ENCODE assay signal across 8 mouse cellular contexts in genomic region chr4:130264698-130265349, GRCm38 (mm10). TPM values are rescaled to one million over a fixed set of nuclear protein-coding genes. Genes with fewer than 3 reads are reported as not detected.
DNase-seq lines count a peak whose midpoint lies in the region; ATAC-seq lines count a peak whose summit lies in the region.

No protein-coding gene starts in this region.

- no peaks in the 10 kb centered on the region for H3K27me3 ChIP-seq in forebrain, embryonic 11.5 days (ENCODE audit: control insufficient read depth, insufficient read depth, low read length)

- ATAC-seq in cerebellum, adult (ENCODE audit: insufficient number of reproducible peaks, low FRiP score, low TSS enrichment) = no peak
- ATAC-seq in forebrain, embryonic 11.5 days (replicated peaks; ENCODE audit: low FRiP score) = peak; percentile 53
- ATAC-seq in megakaryocyte progenitor cell, adult 5-6 weeks (replicated peaks; ENCODE audit: poor library complexity) = peak; percentile 85

- no peak overlapping the region for H3K9ac ChIP-seq in forebrain, embryonic 11.5 days (ENCODE audit: low read length)

- no peak overlapping the region for H3K4me3 ChIP-seq in forebrain, embryonic 11.5 days (ENCODE audit: low read depth, low read length)

- H3K4me2 ChIP-seq in forebrain, embryonic 11.5 days (ENCODE audit: low read depth, low read length, severe bottlenecking) = no peak overlapping the region

- 25% methylated on average over 24 of the region's 24 CpGs for WGBS in forebrain, embryonic 11.5 days

- peak; percentile 77 for DNase-seq in cerebellum, adult 11 months
- peak; percentile 42 for DNase-seq in brain, adult 2 months (ENCODE audit: low read depth, low spot score)
- peak; percentile 86 for DNase-seq in forebrain, embryonic 11.5 days (ENCODE audit: low spot score)
- DNase-seq in heart, postnatal 36 days = peak; percentile 62 to 76
- peak; percentile 59 to 66 for DNase-seq in layer of hippocampus, postnatal 14 days (ENCODE audit: low spot score in 2 of 2)
- peak; percentile 18 to 66 for DNase-seq in spleen, adult 18-20 months

- intact Hi-C loops in heart, postnatal 36 days (cut with DNase I) = loop anchor here (1.0 kb wide), 1 partner anchor 27 kb away; no protein-coding TSS in a partner anchor

- no peak overlapping the region for H3K27ac ChIP-seq in forebrain, embryonic 11.5 days (ENCODE audit: low read depth, low read length)

- no peaks in the 10 kb centered on the region for H3K9me3 ChIP-seq in forebrain, embryonic 11.5 days (ENCODE audit: control insufficient read depth, low read length)

- H3K36me3 ChIP-seq in forebrain, embryonic 11.5 days (ENCODE audit: control insufficient read depth, insufficient read depth, low read length) = peaks cover 3% of the 10 kb centered on the region; the same call in 1 of the 2 replicates

- 0 out of 2 replicates have a peak, but pooled peaks cover 5% of the 10 kb centered on the region for H3K4me1 ChIP-seq in forebrain, embryonic 11.5 days (replicated peaks; ENCODE audit: control insufficient read depth, insufficient read depth, low read length)

RNA-seq across cellular contexts. Expression of gene Serinc2, which starts 14.2 kb away (rescaled TPM):
- 83.4 and 86.8 TPM in 2 replicates for polyA plus RNA-seq in forebrain, embryonic 11.5 days (2014; fragmentation: Nextera tagmentation; extraction: Ambion mirVana)
- total RNA-seq in heart, postnatal 36 days (2021) = 1 to 10 TPM; 2.1 to 2.5 TPM
- total RNA-seq in layer of hippocampus, postnatal 14 days (2021) = 1 to 10 TPM; 7.9 to 9.6 TPM
- 0.07 TPM in 1 of 2 replicates, not detected in the other for total RNA-seq in megakaryocyte progenitor cell, adult 5-6 weeks (2015)
- total RNA-seq in megakaryocyte progenitor cell, adult 5-6 weeks (2017) = not detected in 2 replicates

RNA-seq across cellular contexts. Expression of gene Gm853, which starts 42.6 kb away (rescaled TPM):
- 0.39 TPM in 1 of 2 replicates, not detected in the other for polyA plus RNA-seq in forebrain, embryonic 11.5 days (2014; fragmentation: Nextera tagmentation; extraction: Ambion mirVana)
- total RNA-seq in heart, postnatal 36 days (2021) = not detected
- total RNA-seq in layer of hippocampus, postnatal 14 days (2021) = under 1 TPM in 1 of 2 experiments, not detected in 1; 0.46 TPM
- not detected in 2 replicates for total RNA-seq in megakaryocyte progenitor cell, adult 5-6 weeks (2015)
- total RNA-seq in megakaryocyte progenitor cell, adult 5-6 weeks (2017) = not detected in 2 replicates

RNA-seq across cellular contexts. Expression of gene Fabp3, which starts 43.6 kb away (rescaled TPM):
- polyA plus RNA-seq in forebrain, embryonic 11.5 days (2014; fragmentation: Nextera tagmentation; extraction: Ambion mirVana) = 10.7 and 10.9 TPM in 2 replicates
- 1,000 to 10,000 TPM; 6,013 to 6,518 TPM for total RNA-seq in heart, postnatal 36 days (2021)
- total RNA-seq in layer of hippocampus, postnatal 14 days (2021) = 100 to 1,000 TPM; 137 to 138 TPM
- total RNA-seq in megakaryocyte progenitor cell, adult 5-6 weeks (2015) = not detected in 2 replicates
- not detected in 2 replicates for total RNA-seq in megakaryocyte progenitor cell, adult 5-6 weeks (2017)

RNA-seq across cellular contexts. Expression of gene Gm10570, which starts 43.6 kb away (rescaled TPM):
- polyA plus RNA-seq in forebrain, embryonic 11.5 days (2014; fragmentation: Nextera tagmentation; extraction: Ambion mirVana) = not detected in 2 replicates
- under 1 TPM; 0.57 to 0.89 TPM for total RNA-seq in heart, postnatal 36 days (2021)
- 1 to 10 TPM; 1.5 to 2.6 TPM for total RNA-seq in layer of hippocampus, postnatal 14 days (2021)
- not detected in 2 replicates for total RNA-seq in megakaryocyte progenitor cell, adult 5-6 weeks (2015)
- not detected in 2 replicates for total RNA-seq in megakaryocyte progenitor cell, adult 5-6 weeks (2017)

Comparison
In these comparisons a context has a peak if more than half of its experiments do, and no peak if none do; other contexts are left out.
1. RNA of gene Fabp3, which starts 43.6 kb away (total RNA-seq): 6,013 to 6,518 TPM in heart, postnatal 36 days and 137 to 138 TPM in layer of hippocampus, postnatal 14 days; not detected in megakaryocyte progenitor cell, adult 5-6 weeks; every median in the first group is over 100 times any median in the second.
2. Peak in every context shown above with its lines, with median percentiles within 50 percentile points of each other: DNase-seq.